Mouse (Mus musculus): ENCODE measurements at regions not wholly inside any gene's neighbourhood (a gene's known extent, or its start where the extent isn't known, plus 50 kb on each side); places are given as distances from the start of the nearest gene placed in this dataset.
A peak's percentile ranks its signal among the peaks of the same experiment; 100 is the strongest.
"Not testable (repeated sequence)": the region's sequence is repeated elsewhere in the genome, so short reads cannot be mapped to it uniquely, and the experiment has no call there.

DNA sequence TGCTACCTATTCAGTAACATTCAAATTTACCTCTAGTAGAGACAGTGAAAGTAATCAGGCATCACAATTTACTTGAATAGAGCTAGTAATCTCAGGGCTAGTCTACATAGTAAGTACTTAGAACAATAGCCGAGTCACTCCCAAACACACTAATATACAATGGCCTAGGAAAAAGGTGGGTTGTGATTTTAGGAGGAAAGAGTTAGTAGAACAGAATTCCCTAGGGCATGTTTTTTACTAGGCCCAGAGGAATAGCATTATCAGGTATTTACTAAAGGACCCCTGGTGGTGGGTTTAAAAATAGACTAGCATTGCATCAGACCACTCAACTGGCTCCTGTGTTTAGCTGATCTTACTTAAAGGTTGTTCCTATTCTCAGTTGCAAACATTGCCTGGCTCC, 535.8 kb downstream of the Mat2b start:
- H3K27me3 ChIP-seq (ENCODE audit: control insufficient read depth, insufficient read depth, low read length); H3K9ac ChIP-seq (ENCODE audit: low read depth, low read length); DNase-seq (ENCODE audit: low spot score); H3K9me3 ChIP-seq (ENCODE audit: control insufficient read depth, low read length); H3K36me3 ChIP-seq (ENCODE audit: control insufficient read depth, insufficient read depth, low read length); H3K27ac ChIP-seq (ENCODE audit: low read depth, low read length); H3K4me1 ChIP-seq (replicated peaks; ENCODE audit: control insufficient read depth, insufficient read depth, low read length); H3K4me2 ChIP-seq (replicated peaks; ENCODE audit: low read depth, low read length); ATAC-seq (ENCODE audit: low FRiP score); H3K4me3 ChIP-seq (ENCODE audit: low read depth, low read length): not testable (repeated sequence)
- 94% methylated on average over 1 of the region's 1 CpGs for WGBS

DNA sequence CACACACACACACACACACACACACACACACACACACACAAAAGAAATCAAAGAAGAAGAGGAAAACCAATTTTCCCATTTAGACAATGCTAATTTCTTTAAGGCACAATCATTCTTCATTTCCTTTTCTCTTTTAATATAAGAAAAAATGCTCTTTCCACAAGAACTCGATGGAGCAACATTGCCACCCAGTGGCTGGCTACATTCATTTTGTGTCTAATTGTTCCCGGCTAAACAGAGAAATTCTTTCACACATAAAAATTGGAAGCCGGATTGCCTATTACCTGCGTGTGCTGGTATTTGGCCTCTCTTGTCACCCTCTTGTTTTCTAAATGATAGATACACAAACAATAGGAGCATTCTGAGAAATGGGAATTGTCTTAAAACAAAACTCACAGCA, 545.7 kb downstream of the Mat2b start:
- DNase-seq (ENCODE audit: low spot score) (peak; percentile 81), ATAC-seq (ENCODE audit: low FRiP score) (peak; percentile 22; the same call in 1 of the 2 replicates)
- no peak overlapping the region for H3K4me2 ChIP-seq (replicated peaks; ENCODE audit: low read depth, low read length)
- no peak overlapping the region for H3K9ac ChIP-seq (ENCODE audit: low read depth, low read length)
- no peaks in the 10 kb centered on the region for H3K9me3 ChIP-seq (ENCODE audit: control insufficient read depth, low read length)
- H3K27ac ChIP-seq (ENCODE audit: low read depth, low read length) = no peak overlapping the region
- no peak overlapping the region for H3K4me3 ChIP-seq (ENCODE audit: low read depth, low read length)
- H3K36me3 ChIP-seq (ENCODE audit: control insufficient read depth, insufficient read depth, low read length) = no peaks in the 10 kb centered on the region
- no peaks in the 10 kb centered on the region for H3K4me1 ChIP-seq (replicated peaks; ENCODE audit: control insufficient read depth, insufficient read depth, low read length)
- no peaks in the 10 kb centered on the region for H3K27me3 ChIP-seq (ENCODE audit: control insufficient read depth, insufficient read depth, low read length)
- WGBS = 27% methylated on average over 4 of the region's 4 CpGs

DNA sequence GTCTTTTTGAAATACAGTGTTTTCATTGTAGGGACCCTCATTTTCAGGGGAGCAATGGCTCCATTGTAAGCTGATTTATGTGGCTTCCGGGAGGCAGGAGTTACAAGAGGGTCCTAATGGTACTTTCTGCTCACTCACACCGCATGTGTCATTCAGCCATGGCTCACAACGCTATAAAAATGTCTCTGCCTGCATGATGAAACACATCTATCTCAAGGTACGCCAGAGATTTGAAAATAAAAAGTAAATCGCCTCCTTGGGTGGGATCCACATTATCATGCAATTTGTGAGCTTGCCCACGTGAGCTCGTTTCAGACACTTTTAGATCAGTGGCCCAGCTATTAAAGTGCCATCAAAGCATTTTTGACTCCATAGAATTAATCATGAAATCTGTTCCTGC, 557.2 kb downstream of the Mat2b start:
- Histone ChIP-seq H3K27ac (ENCODE audit: low read depth, low read length) (no peak overlapping the region), H3K4me3 (ENCODE audit: low read depth, low read length) (no peak overlapping the region), H3K9ac (ENCODE audit: low read depth, low read length) (no peak overlapping the region), H3K36me3 (ENCODE audit: control insufficient read depth, insufficient read depth, low read length) (no peaks in the 10 kb centered on the region), H3K9me3 (ENCODE audit: control insufficient read depth, low read length) (no peaks in the 10 kb centered on the region), H3K27me3 (ENCODE audit: control insufficient read depth, insufficient read depth, low read length) (no peaks in the 10 kb centered on the region), H3K4me1 (replicated peaks; ENCODE audit: control insufficient read depth, insufficient read depth, low read length) (no peaks in the 10 kb centered on the region), H3K4me2 (replicated peaks; ENCODE audit: low read depth, low read length) (no peak overlapping the region)
- DNase-seq (ENCODE audit: low spot score) (no peak), ATAC-seq (ENCODE audit: low FRiP score) (no peak)
- WGBS = 80% methylated on average over 7 of the region's 7 CpGs

DNA sequence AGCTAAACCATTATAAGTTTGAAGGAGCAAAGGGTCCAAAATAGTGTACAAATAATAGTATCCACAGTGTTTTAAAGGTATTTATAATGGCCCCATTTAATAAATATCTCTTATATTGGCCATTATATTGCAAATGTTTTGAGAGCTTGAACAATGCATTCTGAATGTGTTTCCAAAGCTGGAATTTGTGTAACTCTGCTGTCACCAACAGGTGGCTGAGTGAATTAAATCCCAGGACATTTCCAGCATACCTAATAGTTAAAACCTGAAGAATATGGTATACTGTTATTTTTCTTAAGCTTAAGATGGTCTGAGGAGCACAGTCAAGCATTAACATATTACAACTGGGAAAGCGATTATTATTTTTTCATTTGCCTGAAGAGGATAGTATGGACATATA, 592.4 kb downstream of the Mat2b start:
- Histone ChIP-seq H3K4me2 (replicated peaks; ENCODE audit: low read depth, low read length) (no peak overlapping the region), H3K9ac (ENCODE audit: low read depth, low read length) (no peak overlapping the region), H3K27me3 (ENCODE audit: control insufficient read depth, insufficient read depth, low read length) (no peaks in the 10 kb centered on the region), H3K4me1 (replicated peaks; ENCODE audit: control insufficient read depth, insufficient read depth, low read length) (no peaks in the 10 kb centered on the region), H3K9me3 (ENCODE audit: control insufficient read depth, low read length) (no peaks in the 10 kb centered on the region), H3K27ac (ENCODE audit: low read depth, low read length) (no peak overlapping the region), H3K4me3 (ENCODE audit: low read depth, low read length) (no peak overlapping the region), H3K36me3 (ENCODE audit: control insufficient read depth, insufficient read depth, low read length) (no peaks in the 10 kb centered on the region)
- DNase-seq (ENCODE audit: low spot score) = no peak
- ATAC-seq (ENCODE audit: low FRiP score) = no peak
- WGBS = 91% methylated on average over 1 of the region's 1 CpGs

DNA sequence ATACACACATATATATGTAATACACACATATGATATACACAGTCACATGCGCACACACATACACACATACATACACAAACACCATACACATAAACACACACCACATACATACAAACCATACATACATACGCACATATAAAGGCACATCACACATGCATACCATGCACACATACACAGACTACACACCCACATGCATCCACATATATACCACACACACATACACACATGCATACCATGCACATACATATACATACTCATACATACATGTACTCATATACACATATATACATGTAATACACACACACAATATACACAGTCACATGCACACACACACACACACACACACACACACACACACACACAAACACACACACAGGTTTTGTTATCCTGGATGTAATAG, 620.7 kb downstream of the Mat2b start:
- WGBS = 92% methylated on average over 2 of the region's 2 CpGs
- H3K4me3 ChIP-seq (ENCODE audit: low read depth, low read length) = no peak overlapping the region
- no peaks in the 10 kb centered on the region for H3K36me3 ChIP-seq (ENCODE audit: control insufficient read depth, insufficient read depth, low read length)
- ATAC-seq (ENCODE audit: low FRiP score) = peak; percentile 53; the same call in 1 of the 2 replicates
- no peak for DNase-seq (ENCODE audit: low spot score)
- H3K27ac ChIP-seq (ENCODE audit: low read depth, low read length) = no peak overlapping the region
- H3K4me2 ChIP-seq (replicated peaks; ENCODE audit: low read depth, low read length) = no peak overlapping the region
- H3K4me1 ChIP-seq (replicated peaks; ENCODE audit: control insufficient read depth, insufficient read depth, low read length) = no peaks in the 10 kb centered on the region
- no peaks in the 10 kb centered on the region for H3K9me3 ChIP-seq (ENCODE audit: control insufficient read depth, low read length)
- no peak overlapping the region for H3K9ac ChIP-seq (ENCODE audit: low read depth, low read length)
- no peaks in the 10 kb centered on the region for H3K27me3 ChIP-seq (ENCODE audit: control insufficient read depth, insufficient read depth, low read length)

DNA sequence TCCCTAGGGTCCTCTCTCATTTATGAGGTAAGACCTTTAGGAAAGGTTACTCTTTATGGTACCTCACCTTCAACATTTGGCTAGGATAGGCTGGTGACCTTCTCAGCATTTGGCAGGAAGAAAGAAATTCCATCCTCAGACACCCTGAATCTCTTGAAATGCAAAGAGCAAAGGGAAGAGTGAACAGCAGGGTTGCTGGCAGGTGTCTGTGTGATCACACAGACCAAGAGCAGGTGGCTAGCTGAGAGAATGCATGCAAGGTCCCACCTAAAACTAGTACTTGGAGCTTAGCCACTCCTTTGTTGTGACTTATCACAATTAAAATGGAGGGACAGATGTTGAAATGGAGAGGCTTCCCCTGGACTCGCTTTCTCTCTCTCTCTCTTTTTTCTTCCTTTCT, 644.5 kb downstream of the Mat2b start:
- no peak for DNase-seq (ENCODE audit: low spot score)
- 39% methylated on average over 1 of the region's 1 CpGs for WGBS

DNA sequence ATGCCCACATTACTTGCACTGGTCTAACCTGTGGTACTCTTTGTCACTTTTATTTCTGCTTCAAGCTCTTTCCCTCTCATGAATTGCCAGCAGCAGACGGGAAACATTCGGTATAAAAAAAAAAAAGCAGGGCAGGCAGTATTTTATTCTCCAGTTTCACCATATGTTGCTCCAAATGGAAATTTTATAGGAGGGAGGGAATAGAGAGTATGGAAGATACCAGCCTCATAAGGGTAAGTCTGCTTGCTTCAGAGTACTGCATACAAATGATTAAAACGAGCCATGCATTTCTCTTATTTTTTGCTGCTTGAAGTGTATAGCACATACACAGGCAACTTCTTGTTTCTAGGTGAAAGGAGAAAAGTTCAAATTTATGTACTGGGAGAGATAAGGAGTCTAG, 667.5 kb downstream of the Mat2b start:
- WGBS = 90% methylated on average over 3 of the region's 3 CpGs
- DNase-seq (ENCODE audit: low spot score) (no peak), ATAC-seq (ENCODE audit: low FRiP score) (no peak)
- Histone ChIP-seq H3K9me3 (ENCODE audit: control insufficient read depth, low read length) (no peaks in the 10 kb centered on the region), H3K27me3 (ENCODE audit: control insufficient read depth, insufficient read depth, low read length) (no peaks in the 10 kb centered on the region), H3K4me2 (replicated peaks; ENCODE audit: low read depth, low read length) (no peak overlapping the region), H3K27ac (ENCODE audit: low read depth, low read length) (no peak overlapping the region), H3K4me3 (ENCODE audit: low read depth, low read length) (no peak overlapping the region), H3K4me1 (replicated peaks; ENCODE audit: control insufficient read depth, insufficient read depth, low read length) (no peaks in the 10 kb centered on the region), H3K36me3 (ENCODE audit: control insufficient read depth, insufficient read depth, low read length) (no peaks in the 10 kb centered on the region), H3K9ac (ENCODE audit: low read depth, low read length) (no peak overlapping the region)

More for the DNA sequence above, 644.5 kb downstream of the Mat2b start:
- H3K4me1 ChIP-seq (replicated peaks; ENCODE audit: control insufficient read depth, insufficient read depth, low read length) = no peaks in the 10 kb centered on the region
- no peak overlapping the region for H3K4me3 ChIP-seq (ENCODE audit: low read depth, low read length)
- no peak overlapping the region for H3K9ac ChIP-seq (ENCODE audit: low read depth, low read length)
- no peaks in the 10 kb centered on the region for H3K27me3 ChIP-seq (ENCODE audit: control insufficient read depth, insufficient read depth, low read length)
- ATAC-seq (ENCODE audit: low FRiP score) = no peak
- no peak overlapping the region for H3K4me2 ChIP-seq (replicated peaks; ENCODE audit: low read depth, low read length)
- no peaks in the 10 kb centered on the region for H3K9me3 ChIP-seq (ENCODE audit: control insufficient read depth, low read length)
- no peak overlapping the region for H3K27ac ChIP-seq (ENCODE audit: low read depth, low read length)
- H3K36me3 ChIP-seq (ENCODE audit: control insufficient read depth, insufficient read depth, low read length) = no peaks in the 10 kb centered on the region

DNA sequence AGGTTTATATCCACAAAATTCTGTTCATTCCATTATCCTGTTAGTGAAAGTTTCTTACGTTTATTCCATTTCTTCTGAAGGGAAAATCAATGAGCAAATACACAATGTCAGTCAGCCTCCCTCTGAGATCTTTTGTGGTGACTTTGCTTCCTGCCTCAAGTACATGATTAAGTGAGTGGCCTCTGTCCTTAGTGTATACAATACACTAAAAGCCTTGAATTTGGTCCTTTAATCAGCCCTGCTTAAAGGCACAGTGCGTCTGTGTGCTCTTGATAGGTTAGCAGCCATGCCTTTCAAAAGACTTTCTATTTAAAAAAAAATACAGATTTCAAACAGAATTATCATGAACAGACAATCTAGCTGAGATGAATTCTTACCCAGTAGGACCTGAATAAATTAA, 695.5 kb downstream of the Mat2b start:
- DNase-seq (ENCODE audit: low spot score) (peak; percentile 7), ATAC-seq (ENCODE audit: low FRiP score) (0 out of 2 replicates have a peak, but pooled peaks have one; percentile 43)
- Histone ChIP-seq H3K9me3 (ENCODE audit: control insufficient read depth, low read length) (no peaks in the 10 kb centered on the region), H3K27me3 (ENCODE audit: control insufficient read depth, insufficient read depth, low read length) (no peaks in the 10 kb centered on the region), H3K27ac (ENCODE audit: low read depth, low read length) (no peak overlapping the region), H3K4me3 (ENCODE audit: low read depth, low read length) (no peak overlapping the region), H3K4me1 (replicated peaks; ENCODE audit: control insufficient read depth, insufficient read depth, low read length) (no peaks in the 10 kb centered on the region), H3K36me3 (ENCODE audit: control insufficient read depth, insufficient read depth, low read length) (no peaks in the 10 kb centered on the region), H3K4me2 (replicated peaks; ENCODE audit: low read depth, low read length) (no peak overlapping the region), H3K9ac (ENCODE audit: low read depth, low read length) (no peak overlapping the region)
- 32% methylated on average over 2 of the region's 2 CpGs for WGBS

DNA sequence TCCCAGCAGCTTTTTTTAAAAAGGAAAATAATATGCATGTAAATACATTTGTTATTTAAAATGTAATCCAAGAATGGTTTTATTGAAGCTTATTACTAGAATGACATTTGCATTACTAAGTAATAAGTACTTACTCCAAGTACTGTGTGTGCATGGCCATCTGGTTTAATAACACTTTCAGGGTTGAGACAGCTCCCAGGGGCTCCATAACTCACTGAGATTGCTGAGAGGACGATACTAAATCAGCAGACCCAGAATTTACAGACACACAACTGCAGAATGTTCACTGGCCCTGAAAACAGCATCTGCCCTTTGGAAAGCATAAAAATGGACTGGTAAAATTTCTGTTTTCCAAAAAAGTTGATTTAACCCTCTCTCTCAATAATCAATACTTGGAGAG, 696.4 kb downstream of the Mat2b start:
- DNase-seq (ENCODE audit: low spot score) = no peak
- no peak for ATAC-seq (ENCODE audit: low FRiP score)
- Histone ChIP-seq H3K4me3 (ENCODE audit: low read depth, low read length) (no peak overlapping the region), H3K9ac (ENCODE audit: low read depth, low read length) (no peak overlapping the region), H3K27me3 (ENCODE audit: control insufficient read depth, insufficient read depth, low read length) (no peaks in the 10 kb centered on the region), H3K36me3 (ENCODE audit: control insufficient read depth, insufficient read depth, low read length) (no peaks in the 10 kb centered on the region), H3K4me2 (replicated peaks; ENCODE audit: low read depth, low read length) (no peak overlapping the region), H3K9me3 (ENCODE audit: control insufficient read depth, low read length) (no peaks in the 10 kb centered on the region), H3K27ac (ENCODE audit: low read depth, low read length) (no peak overlapping the region), H3K4me1 (replicated peaks; ENCODE audit: control insufficient read depth, insufficient read depth, low read length) (no peaks in the 10 kb centered on the region)
- WGBS = 43% methylated on average over 1 of the region's 1 CpGs
